Mouse (Mus musculus) neural tube, embryonic 11.5 days (tissue): ENCODE measurements around the gene Galk1. TPM values are rescaled to one million over a fixed set of nuclear protein-coding genes. Genes with fewer than 3 reads are reported as not detected.
A peak's percentile ranks its signal among the peaks of the same experiment; 100 is the strongest.

Experiments used
- ATAC-seq: fragments of 200-750 bp; cut with Nextera tagmentation; 2 replicates; pipeline ENCODE4 v1.8.0; 2017; ENCODE audit warnings: moderate number of reproducible peaks, mild to moderate bottlenecking, moderate TSS enrichment, moderate library complexity; ENCODE audit not compliant: insufficient read depth, low FRiP score, low TSS enrichment
- DNase-seq: peaks from one replicate; pipeline ENCODE4 v3.0.0-alpha.2; 2015; ENCODE audit warnings: low spot score
- H3K27ac ChIP-seq: fragments of 300-500 bp; sonication (generic); 2 replicates; pipeline ENCODE4 v1.5.1; 2014; ENCODE audit warnings: low read depth, mild to moderate bottlenecking, low read length
- H3K27me3 ChIP-seq: fragments of 300-500 bp; sonication (generic); 2 replicates; pipeline ENCODE4 v1.6.1; 2014; ENCODE audit warnings: mild to moderate bottlenecking, low read length, mixed read lengths; ENCODE audit not compliant: control insufficient read depth, insufficient read depth
- H3K36me3 ChIP-seq: fragments of 300-500 bp; sonication (generic); 2 replicates; pipeline ENCODE4 v1.6.1; 2014; ENCODE audit warnings: mild to moderate bottlenecking, low read length, moderate library complexity, mixed read lengths; ENCODE audit not compliant: control insufficient read depth, insufficient read depth
- H3K4me1 ChIP-seq: fragments of 300-500 bp; sonication (generic); 2 replicates; pipeline ENCODE4 v1.6.1; 2014; ENCODE audit warnings: low read length, mixed read lengths; ENCODE audit not compliant: control insufficient read depth, insufficient read depth
- H3K4me2 ChIP-seq: fragments of 300-500 bp; sonication (generic); 2 replicates; pipeline ENCODE4 v1.6.1; 2014; ENCODE audit warnings: low read depth, mild to moderate bottlenecking, moderate library complexity
- H3K4me3 ChIP-seq: fragments of 300-500 bp; sonication (generic); 2 replicates; pipeline ENCODE4 v1.5.1; 2014; ENCODE audit warnings: low read depth, low read length
- H3K9ac ChIP-seq: fragments of 300-500 bp; sonication (generic); 2 replicates; pipeline ENCODE4 v1.6.1; 2014; ENCODE audit warnings: mild to moderate bottlenecking, low read length
- H3K9me3 ChIP-seq: fragments of 300-500 bp; sonication (generic); 2 replicates; pipeline ENCODE4 v1.6.1; 2016; ENCODE audit warnings: low read length; ENCODE audit not compliant: control insufficient read depth
- WGBS: fragments of 180-500 bp; shearing (Covaris S2); extraction: QIAGEN DNeasy Blood & Tissue Kit; methylation state at CpG from one replicate; pipeline ENCODE4 v1.1.7; 2014; 5-methylcytosine and 5-hydroxymethylcytosine counted together
- polyA plus RNA-seq: library from polyadenylated mRNA; unstranded; fragments of >200 nt; fragmentation: Nextera tagmentation; extraction: Ambion mirVana; gene quantifications from 2 replicates; pipeline ENCODE4 v1.2.1, GENCODE M21; 2014

Gene Galk1
- polyA plus RNA-seq, 1 experiment from 2014 or later: 122 TPM

DNA sequence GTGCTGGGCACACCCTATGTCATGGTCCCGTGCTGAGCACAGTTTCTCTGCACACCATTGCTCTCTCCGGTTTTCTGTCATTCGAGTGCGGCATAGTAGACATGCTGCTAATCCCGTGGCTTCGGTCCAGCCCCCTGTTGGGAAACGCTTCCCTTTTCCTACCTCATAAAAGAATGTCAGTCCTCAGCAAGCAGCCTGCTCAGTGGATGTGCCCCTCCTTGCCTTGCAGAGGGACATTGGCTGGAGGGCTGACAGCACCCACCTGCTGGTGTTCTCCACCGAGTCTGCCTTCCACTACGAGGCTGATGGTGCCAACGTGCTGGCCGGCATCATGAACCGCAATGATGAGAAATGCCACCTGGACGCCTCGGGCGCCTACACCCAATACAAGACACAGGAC is 30.0 kb downstream of the Galk1 start:
- H3K27me3 ChIP-seq: no peaks in the 10 kb centered on the region; the same call in 1 of the 2 replicates
- H3K27ac ChIP-seq: no peak overlapping the region
- 92% methylated on average over 15 of the region's 15 CpGs for WGBS
- no peaks in the 10 kb centered on the region for H3K9me3 ChIP-seq
- ATAC-seq (no peak), DNase-seq (no peak)
- H3K9ac ChIP-seq: no peak overlapping the region
- H3K36me3 ChIP-seq: no peaks in the 10 kb centered on the region
- H3K4me3 ChIP-seq: no peak overlapping the region
- no peaks in the 10 kb centered on the region for H3K4me1 ChIP-seq
- no peak overlapping the region for H3K4me2 ChIP-seq

DNA sequence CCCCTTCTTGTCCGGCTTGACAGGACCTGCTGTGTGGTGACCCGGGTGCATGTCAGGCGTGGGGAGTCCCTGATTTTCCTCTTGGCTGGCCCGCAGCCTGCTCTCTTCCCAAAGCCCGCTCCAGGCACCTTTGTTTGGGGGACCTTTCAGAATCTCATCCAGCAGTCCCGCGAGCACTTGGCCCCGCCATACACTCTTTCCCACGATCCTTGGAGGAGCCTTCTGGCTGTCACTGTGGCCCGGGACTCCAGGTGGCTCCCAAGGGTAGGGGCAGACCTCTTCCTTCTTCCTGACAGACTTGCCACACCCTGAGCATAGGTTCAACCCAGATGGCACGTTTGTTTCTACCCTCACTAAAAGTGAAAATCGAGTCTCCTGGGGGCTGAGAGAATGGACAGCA is 37.0 kb downstream of the Galk1 start:
- WGBS: 32% methylated on average over 12 of the region's 12 CpGs
- Histone ChIP-seq H3K9ac (no peak overlapping the region), H3K36me3 (no peaks in the 10 kb centered on the region), H3K27ac (no peak overlapping the region), H3K4me2 (no peak overlapping the region), H3K27me3 (peaks cover 32% of the 10 kb centered on the region), H3K4me1 (peaks cover 6% of the 10 kb centered on the region; the same call in 1 of the 2 replicates), H3K4me3 (no peak overlapping the region), H3K9me3 (no peaks in the 10 kb centered on the region)
- DNase-seq (no peak), ATAC-seq (no peak)

DNA sequence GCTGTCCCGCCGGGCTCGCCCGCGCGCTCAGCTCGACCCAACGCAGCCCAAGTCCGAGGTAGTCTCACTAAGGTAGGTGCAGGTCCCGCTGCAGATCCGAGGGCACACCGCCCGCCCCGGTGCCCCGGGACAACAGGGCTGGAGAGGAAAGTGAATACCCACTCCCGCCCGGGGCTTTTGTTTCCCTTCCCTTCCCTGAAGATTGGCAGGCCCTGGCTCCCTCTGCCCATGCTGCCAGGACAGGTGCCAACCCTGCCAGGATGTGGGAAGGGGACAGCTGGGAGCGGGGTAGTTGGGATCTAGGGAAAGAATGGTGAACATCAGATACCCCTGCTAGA is 37.5 kb downstream of the Galk1 start:
- H3K9ac ChIP-seq: 0 out of 2 replicates have a peak overlapping the region, but pooled peaks have one; percentile 23
- H3K4me1 ChIP-seq: peaks cover 6% of the 10 kb centered on the region; the same call in 1 of the 2 replicates
- no peaks in the 10 kb centered on the region for H3K36me3 ChIP-seq
- H3K9me3 ChIP-seq: no peaks in the 10 kb centered on the region
- no peak overlapping the region for H3K27ac ChIP-seq
- peak overlapping the region; percentile 32 for H3K4me3 ChIP-seq
- H3K27me3 ChIP-seq: peaks cover 32% of the 10 kb centered on the region
- 1% methylated on average over 18 of the region's 18 CpGs for WGBS
- ATAC-seq: no peak
- no peak for DNase-seq
- H3K4me2 ChIP-seq: peak overlapping the region; percentile 46

DNA sequence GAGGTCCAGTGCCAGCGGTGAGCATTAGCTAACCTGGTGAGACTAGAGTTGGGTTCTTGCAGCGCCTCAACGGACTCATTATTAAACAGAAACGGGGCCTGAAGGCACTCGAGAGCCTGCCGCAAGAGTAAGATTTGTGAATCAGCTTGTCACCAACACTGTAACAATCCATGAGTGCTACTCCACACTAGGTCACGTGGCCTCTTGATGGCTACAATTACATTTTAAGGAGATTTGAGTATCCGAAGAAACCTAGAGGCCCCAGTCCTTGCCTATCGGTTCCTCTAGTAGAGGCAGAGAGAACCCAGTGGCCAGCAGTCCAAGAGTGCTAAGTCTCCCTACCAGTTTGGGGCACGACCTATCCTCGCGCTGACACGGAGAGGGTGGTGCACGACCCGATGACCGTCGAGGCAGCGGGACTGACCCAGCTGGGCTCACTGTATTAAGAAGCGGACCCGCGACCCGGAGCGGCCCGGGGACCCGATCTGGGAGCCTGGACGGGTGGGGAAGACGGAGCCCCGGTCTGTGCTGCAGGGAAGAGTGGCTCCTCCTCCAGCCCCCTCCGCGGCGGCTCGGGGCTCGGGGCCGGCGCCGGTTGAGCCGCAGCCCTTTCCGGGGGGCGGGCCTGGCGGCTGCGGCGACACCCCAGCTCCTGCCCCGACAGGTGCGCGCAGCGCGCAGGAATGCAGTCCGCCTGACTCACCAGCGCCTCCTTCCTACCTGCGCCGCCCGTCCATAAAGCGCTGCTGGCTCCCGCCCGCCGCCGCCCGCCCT is 38.0 kb downstream of the Galk1 start, which contains the start of gene Itgb4:
TSS of gene Itgb4 (plus strand) at position 401 of the 774 bp plus-strand sequence.
- no peaks in the 10 kb centered on the region for H3K9me3 ChIP-seq
- WGBS: 8% methylated on average over 55 of the region's 58 CpGs
- 0 out of 2 replicates have a peak within 1 kb of the TSS, but pooled peaks have one; percentile 23 for H3K9ac ChIP-seq
- no peaks in the 10 kb centered on the region for H3K36me3 ChIP-seq
- no peak within 1 kb of the TSS for H3K27ac ChIP-seq
- H3K4me2 ChIP-seq: peak within 1 kb of the TSS; percentile 46
- peaks cover 32% of the 10 kb centered on the region for H3K27me3 ChIP-seq
- peak within 1 kb of the TSS; percentile 32 for H3K4me3 ChIP-seq
- ATAC-seq (no peak), DNase-seq (no peak)
- peaks cover 6% of the 10 kb centered on the region; the same call in 1 of the 2 replicates for H3K4me1 ChIP-seq

DNA sequence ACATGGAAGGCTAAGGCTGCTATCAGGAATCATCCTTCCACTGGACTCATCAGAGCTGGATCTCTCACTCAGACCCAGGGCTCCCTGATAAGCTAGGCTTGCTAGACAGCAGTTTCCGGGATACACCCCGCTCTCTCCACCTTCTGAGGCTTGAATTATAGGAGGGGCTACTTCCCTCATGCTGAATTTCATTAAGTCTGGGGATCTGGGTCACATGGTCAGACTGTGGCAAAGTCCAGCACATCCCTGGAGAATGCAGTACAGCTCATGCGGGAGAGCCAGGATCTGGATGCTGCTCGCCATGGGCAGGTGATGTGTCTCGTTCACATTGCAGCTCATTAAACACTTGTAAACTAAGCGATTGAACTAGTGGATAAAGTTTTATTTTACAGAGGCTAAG is 41.5 kb downstream of the Galk1 start:
- H3K36me3 ChIP-seq: peaks cover 7% of the 10 kb centered on the region
- WGBS: 72% methylated on average over 6 of the region's 6 CpGs
- no peak for ATAC-seq

DNA sequence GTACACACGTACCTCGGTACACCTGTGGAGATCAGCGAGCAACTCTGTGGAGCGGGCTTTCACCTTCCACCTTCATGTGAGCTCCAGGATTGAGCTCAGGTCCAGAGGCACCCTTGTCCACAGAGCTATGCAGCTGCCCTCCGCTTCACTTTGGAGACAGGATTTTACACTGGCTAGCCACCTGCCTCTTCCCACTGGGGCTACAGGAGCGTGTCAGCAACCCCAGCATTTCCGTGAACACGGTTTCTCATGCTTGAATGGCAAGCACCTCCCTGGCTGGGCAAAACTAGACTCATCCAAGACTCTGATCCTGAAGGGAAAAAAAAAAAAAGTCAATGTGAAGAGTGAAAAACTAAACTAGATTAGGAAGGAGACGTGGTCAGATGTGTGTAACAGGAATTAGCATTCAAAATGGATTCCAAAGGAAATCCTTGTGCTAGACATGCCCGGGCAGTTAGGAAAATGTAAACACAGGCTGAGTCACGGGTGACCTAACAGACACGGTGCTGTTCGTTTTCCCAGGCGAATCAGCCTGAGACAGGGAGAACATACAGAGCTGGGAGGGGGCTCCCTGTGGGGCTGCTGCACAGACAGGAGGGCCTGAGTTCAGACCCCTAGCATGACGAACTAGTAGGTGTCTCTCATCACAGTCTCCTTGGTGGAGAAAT is 42.4 kb downstream of the Galk1 start:
- no peak overlapping the region for H3K4me2 ChIP-seq
- H3K36me3 ChIP-seq: peaks cover 11% of the 10 kb centered on the region
- 65% methylated on average over 15 of the region's 15 CpGs for WGBS
- no peak for ATAC-seq
- no peak overlapping the region for H3K4me3 ChIP-seq
- no peak overlapping the region for H3K9ac ChIP-seq
- H3K27me3 ChIP-seq: peaks cover 16% of the 10 kb centered on the region
- H3K4me1 ChIP-seq: peaks cover 6% of the 10 kb centered on the region; the same call in 1 of the 2 replicates
- DNase-seq: no peak
- no peak overlapping the region for H3K27ac ChIP-seq
- H3K9me3 ChIP-seq: no peaks in the 10 kb centered on the region

More for the DNA sequence above, 41.5 kb downstream of the Galk1 start:
- DNase-seq: no peak
- Histone ChIP-seq H3K4me3 (no peak overlapping the region), H3K4me1 (peaks cover 6% of the 10 kb centered on the region; the same call in 1 of the 2 replicates), H3K9me3 (no peaks in the 10 kb centered on the region), H3K9ac (no peak overlapping the region), H3K4me2 (no peak overlapping the region), H3K27me3 (peaks cover 25% of the 10 kb centered on the region), H3K27ac (no peak overlapping the region)

DNA sequence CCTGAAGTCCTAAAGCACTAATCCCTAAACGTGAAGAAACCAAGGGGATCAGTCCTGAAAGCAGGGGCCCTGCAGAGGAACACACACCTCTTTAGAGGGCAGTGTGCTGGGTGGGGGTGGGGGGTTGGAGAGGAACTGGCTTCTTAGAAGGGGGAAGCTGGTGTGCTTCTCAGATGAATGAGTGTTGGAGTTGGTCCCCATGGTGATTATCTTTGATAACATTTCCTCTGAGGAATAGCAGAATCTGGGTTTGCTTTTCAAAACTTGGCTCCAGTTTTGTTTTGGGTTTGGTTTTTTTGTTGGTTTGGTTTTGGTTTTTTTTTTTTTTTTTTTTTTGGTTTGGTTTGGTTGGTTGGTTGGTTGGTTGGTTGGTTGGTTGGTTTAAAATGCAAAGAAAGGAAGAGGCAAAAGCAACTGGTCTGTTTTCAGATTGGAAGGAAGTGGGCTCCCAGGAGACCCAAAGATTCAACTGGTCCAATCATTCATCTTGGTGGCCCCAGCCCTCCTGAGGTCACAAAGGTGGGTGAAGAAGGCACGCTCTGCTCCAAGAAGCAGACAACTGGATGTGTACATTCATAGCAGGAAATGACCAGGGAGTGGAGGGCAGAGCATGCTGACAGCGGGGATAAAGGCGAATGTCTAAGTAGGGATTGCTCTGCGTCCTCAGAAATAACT is 43.7 kb downstream of the Galk1 start:
- no peak for DNase-seq
- WGBS: 68% methylated on average over 5 of the region's 5 CpGs
- no peak overlapping the region for H3K27ac ChIP-seq
- H3K27me3 ChIP-seq: peaks cover 3% of the 10 kb centered on the region
- peaks cover 21% of the 10 kb centered on the region for H3K36me3 ChIP-seq
- no peaks in the 10 kb centered on the region for H3K4me1 ChIP-seq
- no peaks in the 10 kb centered on the region for H3K9me3 ChIP-seq
- H3K4me2 ChIP-seq: no peak overlapping the region
- no peak for ATAC-seq
- no peak overlapping the region for H3K4me3 ChIP-seq
- no peak overlapping the region for H3K9ac ChIP-seq

DNA sequence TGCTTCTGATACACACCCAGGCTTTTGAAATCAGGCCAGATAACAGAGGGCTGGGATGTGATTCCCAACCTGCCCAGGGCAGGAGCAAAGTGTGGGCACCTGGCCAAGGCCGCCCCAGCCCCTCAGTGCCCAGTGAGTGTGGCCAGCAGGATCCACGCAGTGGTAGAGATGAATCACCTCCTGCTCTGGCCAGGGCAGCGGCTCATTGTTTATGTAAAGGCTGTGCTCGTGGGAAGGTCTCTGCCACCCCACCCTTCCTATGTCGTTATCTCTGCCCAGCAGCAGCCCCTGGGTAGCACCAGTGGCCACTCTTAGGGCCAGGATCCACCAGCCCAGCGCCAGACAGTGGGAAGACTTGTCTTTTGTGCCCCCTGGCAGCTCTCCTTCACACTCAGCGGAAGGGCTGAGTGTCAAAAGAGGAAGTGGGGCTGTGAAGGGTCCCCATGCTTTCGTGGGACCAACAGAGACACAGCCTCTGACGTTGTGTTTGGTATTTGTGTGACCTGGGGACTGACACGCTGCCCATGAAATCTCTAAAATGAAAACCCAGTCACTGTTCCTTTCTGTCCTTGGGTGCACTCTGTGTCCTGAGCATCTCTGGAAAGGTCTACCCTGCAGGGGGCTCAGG is 47.4 kb downstream of the Galk1 start:
- no peak overlapping the region for H3K9ac ChIP-seq
- ATAC-seq (no peak), DNase-seq (no peak)
- H3K4me1 ChIP-seq: no peaks in the 10 kb centered on the region
- H3K36me3 ChIP-seq: peaks cover 27% of the 10 kb centered on the region
- H3K4me3 ChIP-seq: no peak overlapping the region
- WGBS: 86% methylated on average over 10 of the region's 10 CpGs
- no peak overlapping the region for H3K4me2 ChIP-seq
- H3K27ac ChIP-seq: no peak overlapping the region
- H3K9me3 ChIP-seq: no peaks in the 10 kb centered on the region
- no peaks in the 10 kb centered on the region for H3K27me3 ChIP-seq
